Mouse (Mus musculus): ENCODE results near the gene Ndst4.

The Ndst4 gene

GRCm38 (mm10) chr3:125722953-125723352, 319.1 kb downstream of the Ndst4 start:
- DNase-seq (ENCODE audit: low read depth, low spot score) = no peak

DNA sequence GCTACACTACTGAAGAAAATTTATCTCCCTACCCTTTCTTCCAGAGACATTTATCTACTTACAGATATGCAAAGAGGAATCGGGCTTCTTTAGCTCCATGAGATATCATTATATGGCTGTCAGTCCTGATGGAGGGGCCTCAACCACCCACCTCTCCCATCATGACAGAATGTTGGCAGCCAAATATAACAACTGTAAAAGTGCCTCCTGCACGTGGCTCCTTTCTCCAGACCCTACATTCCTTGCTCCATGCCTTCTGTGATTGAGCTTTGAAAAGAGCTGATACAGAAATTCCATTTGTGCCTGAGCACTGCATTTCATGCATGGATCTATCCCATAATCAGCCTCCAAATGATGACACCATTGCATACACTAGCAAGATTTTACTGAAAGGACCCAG, 331.1 kb downstream of the Ndst4 start:
- DNase-seq (ENCODE audit: low read depth, low spot score) = no peak

- DNase-seq (ENCODE audit: low read depth, low spot score) = no peak
Measured at GRCm38 (mm10) chr3:125744468-125745141, 340.7 kb downstream of the Ndst4 start.

DNA sequence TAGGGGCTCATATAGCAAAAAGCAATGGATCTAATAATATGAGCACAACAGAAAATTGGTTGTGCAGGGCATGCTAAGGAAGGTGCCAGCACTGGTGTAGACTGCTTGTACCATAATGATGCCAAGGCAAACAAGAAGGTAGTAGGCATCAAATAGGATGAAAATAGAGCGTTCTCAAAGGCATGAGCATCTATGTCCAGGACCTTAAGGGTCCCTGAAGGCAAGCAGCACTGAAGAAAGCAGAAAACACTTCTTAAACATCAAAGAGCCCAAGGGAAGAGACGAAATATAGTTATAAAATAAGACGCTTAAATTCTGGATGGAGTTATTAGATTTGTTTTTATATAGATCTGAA, 341.2 kb downstream of the Ndst4 start:
- no peak for DNase-seq (ENCODE audit: low read depth, low spot score)

DNA sequence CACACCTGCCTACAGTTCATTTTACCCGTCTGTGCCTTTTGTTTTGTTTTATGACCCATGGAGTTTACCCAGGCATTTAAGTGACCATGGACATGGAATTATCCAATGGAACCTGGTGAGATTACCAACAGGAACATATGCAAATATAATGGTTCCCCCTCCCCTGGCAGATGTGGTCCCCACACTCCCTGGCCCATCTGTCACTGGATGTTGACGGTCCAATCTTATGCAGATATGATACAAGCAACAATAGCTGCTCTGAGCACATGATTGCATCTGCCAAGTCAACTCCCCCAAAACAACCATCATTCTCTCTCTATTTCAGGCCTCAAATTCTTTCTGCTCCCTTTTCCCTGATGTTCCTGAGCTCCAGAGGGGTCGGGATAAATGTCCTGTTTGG, 342.5 kb downstream of the Ndst4 start:
- DNase-seq (ENCODE audit: low read depth, low spot score) = no peak

DNA sequence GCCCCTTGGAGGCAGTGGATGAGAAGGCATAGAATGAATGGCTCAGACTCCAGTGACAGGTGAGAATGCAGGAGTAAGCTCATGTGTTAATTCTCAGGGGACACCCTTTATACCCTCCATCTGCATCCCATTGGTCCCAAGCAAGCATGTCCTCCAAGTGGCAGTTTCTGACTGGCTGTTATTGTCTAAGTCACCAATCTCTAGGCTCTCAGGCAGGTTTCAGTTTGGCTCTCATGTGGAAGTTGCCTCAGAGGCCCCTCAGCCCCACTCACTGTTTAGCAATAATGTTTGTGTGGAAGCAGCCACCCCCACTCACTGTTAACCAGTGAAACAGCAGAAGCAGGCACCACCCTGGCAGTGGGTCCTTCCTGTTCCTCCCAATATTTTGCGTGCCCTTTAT, 353.0 kb downstream of the Ndst4 start:
- no peak for DNase-seq (ENCODE audit: low read depth, low spot score)

GRCm38 (mm10) chr3:125760711-125761110, 356.8 kb downstream of the Ndst4 start:
- no peak for DNase-seq (ENCODE audit: low read depth, low spot score)

All from 3T3-L1 (cell line).